Mouse (Mus musculus) MEL (cell line): Measurements from ENCODE around the gene Tgfbr3.

Experiments used
- CHD1 ChIP-seq: IDR thresholded peaks from 2 replicates; pipeline ENCODE4 v1.6.1; 2012; ENCODE audit warnings: low read depth, mild to moderate bottlenecking, inconsistent platforms, low read length, improper control_type of control experiment
- CHD2 ChIP-seq: IDR thresholded peaks from 2 replicates; pipeline ENCODE4 v1.6.1; 2011; ENCODE audit warnings: low read length, improper control_type of control experiment
- CTCF ChIP-seq, 3 experiments: IDR thresholded peaks in 2 of 3; conservative IDR thresholded peaks in 1 of 3; 2 replicates each; pipeline ENCODE4 v1.5.1; 2011 to 2012; ENCODE audit warnings: low read length in 3 of 3, low read depth in 2 of 3, mild to moderate bottlenecking in 2 of 3, improper control_type of control experiment in 1 of 3, inconsistent platforms in 1 of 3, mixed read lengths in 1 of 3, moderate library complexity in 1 of 3; ENCODE audit not compliant: control insufficient read depth in 1 of 3, insufficient read depth in 1 of 3, poor library complexity in 1 of 3, severe bottlenecking in 1 of 3
- ELF1 ChIP-seq: IDR thresholded peaks from 2 replicates; pipeline ENCODE4 v1.6.1; 2014; ENCODE audit warnings: low read depth, mild to moderate bottlenecking, inconsistent platforms, low read length, improper control_type of control experiment, moderate library complexity
- ETS1 ChIP-seq: IDR thresholded peaks from 2 replicates; pipeline ENCODE4 v1.6.1; 2012; ENCODE audit warnings: low read depth, mild to moderate bottlenecking, inconsistent platforms, low read length, improper control_type of control experiment, moderate library complexity
- HCFC1 ChIP-seq: IDR thresholded peaks from 2 replicates; pipeline ENCODE4 v1.6.1; 2012; ENCODE audit warnings: low read depth, mild to moderate bottlenecking, inconsistent platforms, low read length, improper control_type of control experiment, moderate library complexity
- SIN3A ChIP-seq: IDR thresholded peaks from 2 replicates; pipeline ENCODE4 v1.6.1; 2012; ENCODE audit warnings: low read length, improper control_type of control experiment, inconsistent platforms
- ZNF384 ChIP-seq: IDR thresholded peaks from 2 replicates; pipeline ENCODE4 v1.6.1; 2012; ENCODE audit warnings: low read depth, mild to moderate bottlenecking, inconsistent platforms, low read length, improper control_type of control experiment

DNA sequence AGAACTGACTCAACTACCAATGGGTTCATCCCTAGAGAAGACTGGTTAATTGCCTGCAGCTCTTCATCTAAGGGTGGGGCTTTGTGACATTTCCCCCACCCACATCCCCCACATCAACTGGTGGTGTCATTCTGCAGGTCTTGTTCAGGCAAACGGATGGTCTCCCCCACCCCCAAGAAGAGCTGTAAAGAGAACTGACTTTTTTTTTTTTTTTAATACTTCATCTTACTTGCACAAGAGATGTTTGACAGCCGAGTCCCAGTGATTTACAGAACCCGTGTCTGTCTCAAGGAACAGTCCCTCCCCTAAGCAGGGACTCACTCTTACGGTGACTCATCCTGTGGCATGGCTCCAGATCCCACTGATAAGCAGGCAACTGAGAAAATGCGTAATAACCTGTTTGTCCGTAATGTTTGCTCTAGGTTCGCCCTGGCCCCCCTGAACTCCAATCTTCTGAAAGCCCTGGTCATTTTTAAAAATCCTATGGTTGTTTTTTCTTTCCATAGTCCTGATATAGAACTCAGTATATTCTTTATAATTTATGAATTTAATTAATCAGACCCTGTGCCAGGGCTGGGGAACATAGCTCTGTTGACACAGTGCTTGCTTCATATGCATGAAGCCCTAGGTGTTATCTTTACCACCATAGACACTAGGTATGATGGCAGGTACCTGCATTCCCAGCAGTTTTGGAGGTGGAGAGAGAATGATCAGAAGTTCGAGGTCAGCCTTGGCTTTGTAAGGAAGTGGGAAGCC, 5.8 kb upstream of the Tgfbr3 start:
- TF ChIP-seq CTCF (IDR thresholded peaks at IDR 0.05 in 2 of 3, conservative IDR thresholded peaks at IDR 0.05 in 1 of 3; ENCODE audit: control insufficient read depth in 1 of 3, insufficient read depth in 1 of 3, low read depth in 2 of 3, low read length in 3 of 3, poor library complexity in 1 of 3, severe bottlenecking in 1 of 3) (no peak), ETS1 (peak; percentile 65), CHD2 (no peak), HCFC1 (no peak), CHD1 (no peak), SIN3A (no peak), ZNF384 (peak; percentile 54), ELF1 (no peak)
